Mouse (Mus musculus) liver, embryonic 16.5 days (tissue): ENCODE results near the gene Fyn. TPM values are rescaled to one million over a fixed set of nuclear protein-coding genes. Genes with fewer than 3 reads are reported as not detected.

ENCODE experiments used
- ATAC-seq: fragments of 200-750 bp; cut with Nextera tagmentation; 2 replicates; pipeline ENCODE4 v1.8.0; 2017; ENCODE audit warnings: low read depth, mild to moderate bottlenecking, moderate number of reproducible peaks, moderate library complexity
- H3K27ac ChIP-seq: fragments of 300-500 bp; sonication (generic); 2 replicates; pipeline ENCODE4 v1.5.1; 2014; ENCODE audit warnings: mild to moderate bottlenecking, low read length
- H3K27me3 ChIP-seq: fragments of 300-500 bp; sonication (generic); 2 replicates; pipeline ENCODE4 v1.6.1; 2014; ENCODE audit warnings: low read depth, low read length, mixed read lengths; ENCODE audit not compliant: control insufficient read depth, insufficient read depth
- H3K36me3 ChIP-seq: fragments of 300-500 bp; sonication (generic); 2 replicates; pipeline ENCODE4 v1.6.1; 2014; ENCODE audit warnings: mild to moderate bottlenecking; ENCODE audit not compliant: control insufficient read depth, insufficient read depth
- H3K4me1 ChIP-seq: fragments of 300-500 bp; sonication (generic); 2 replicates; pipeline ENCODE4 v1.6.1; 2014; ENCODE audit warnings: low read depth, low read length, mixed read lengths; ENCODE audit not compliant: control insufficient read depth
- H3K4me2 ChIP-seq: fragments of 300-500 bp; sonication (generic); 2 replicates; pipeline ENCODE4 v1.6.1; 2014; ENCODE audit warnings: low read depth, low read length, mixed read lengths
- H3K4me3 ChIP-seq: fragments of 300-500 bp; sonication (generic); 2 replicates; pipeline ENCODE4 v1.5.1; 2014; ENCODE audit warnings: low read depth, mild to moderate bottlenecking, low read length
- H3K9ac ChIP-seq: fragments of 300-500 bp; sonication (generic); 2 replicates; pipeline ENCODE4 v1.6.1; 2014; ENCODE audit warnings: low read depth, low read length
- H3K9me3 ChIP-seq: fragments of 300-500 bp; sonication (generic); replicated peaks from 2 replicates; pipeline ENCODE4 v1.6.1; 2016; ENCODE audit warnings: low read length; ENCODE audit not compliant: control insufficient read depth
- WGBS: fragments of 180-500 bp; shearing (Covaris S2); extraction: QIAGEN DNeasy Blood & Tissue Kit; methylation state at CpG from one replicate; pipeline ENCODE4 v1.1.7; 2014; ENCODE audit not compliant: insufficient replicate concordance; 5-methylcytosine and 5-hydroxymethylcytosine counted together
- polyA plus RNA-seq: library from polyadenylated mRNA; unstranded; fragments of >200 nt; fragmentation: Nextera tagmentation; extraction: Ambion mirVana; gene quantifications from 2 replicates; pipeline ENCODE4 v1.2.1, GENCODE M21; 2015

Fyn gene
- polyA plus RNA-seq, 1 experiment from 2014 or later, result 5.9 TPM

DNA sequence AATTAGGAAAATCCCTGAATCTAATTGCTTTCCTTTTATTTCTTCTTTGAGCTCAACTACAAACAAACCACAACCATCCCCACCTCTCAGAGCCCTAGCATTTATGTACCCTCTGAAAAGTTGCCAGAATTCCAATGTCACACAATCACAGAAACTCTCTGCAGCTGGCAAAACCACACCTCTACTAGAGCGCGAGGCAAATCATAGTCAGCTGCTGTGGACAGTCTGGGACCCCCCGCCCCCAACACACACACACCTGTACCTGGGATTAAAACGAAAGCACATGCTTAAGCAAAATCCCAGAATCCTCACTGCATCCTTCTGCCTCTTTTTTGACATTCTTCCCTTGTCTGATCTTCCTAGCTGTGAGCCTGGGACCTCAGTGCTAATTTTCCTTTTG, 230.9 kb downstream of the Fyn start:
- H3K4me3 ChIP-seq, result no peak overlapping the region
- 65% methylated on average over 4 of the region's 4 CpGs for WGBS
- no peak for ATAC-seq

DNA sequence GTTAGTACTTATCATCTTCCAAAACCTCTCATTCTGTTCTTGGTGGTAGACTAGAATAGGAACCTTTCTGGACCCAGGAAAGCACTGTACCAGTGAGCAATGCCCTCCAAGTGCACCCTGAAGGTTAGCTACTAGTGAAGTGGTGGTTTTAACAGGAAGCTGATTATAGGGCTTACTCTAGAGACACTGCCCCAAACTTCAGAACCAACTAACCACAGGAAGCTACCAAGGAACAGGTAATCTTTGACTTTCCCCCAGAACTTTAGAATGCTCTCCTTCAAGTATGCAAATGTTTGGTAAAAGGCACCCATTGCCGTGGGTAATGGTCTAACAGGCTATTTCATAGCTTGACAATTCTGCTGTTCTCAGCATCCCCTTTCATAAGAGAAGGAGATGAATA, 231.5 kb downstream of the Fyn start:
- no peaks in the 10 kb centered on the region for H3K36me3 ChIP-seq
- WGBS, result 9% methylated on average over 1 of the region's 1 CpGs
- no peak overlapping the region for H3K9ac ChIP-seq
- H3K4me3 ChIP-seq, result no peak overlapping the region
- no peak overlapping the region for H3K27ac ChIP-seq
- no peak overlapping the region for H3K4me2 ChIP-seq
- no peaks in the 10 kb centered on the region for H3K4me1 ChIP-seq
- H3K9me3 ChIP-seq, result no peaks in the 10 kb centered on the region
- no peaks in the 10 kb centered on the region; the same call in 1 of the 2 replicates for H3K27me3 ChIP-seq
- ATAC-seq, result no peak

More for the DNA sequence above, 230.9 kb downstream of the Fyn start:
- no peak overlapping the region for H3K4me2 ChIP-seq
- no peaks in the 10 kb centered on the region; the same call in 1 of the 2 replicates for H3K27me3 ChIP-seq
- H3K27ac ChIP-seq, result no peak overlapping the region
- H3K9me3 ChIP-seq, result no peaks in the 10 kb centered on the region
- H3K36me3 ChIP-seq, result no peaks in the 10 kb centered on the region
- H3K9ac ChIP-seq, result no peak overlapping the region
- no peaks in the 10 kb centered on the region for H3K4me1 ChIP-seq

DNA sequence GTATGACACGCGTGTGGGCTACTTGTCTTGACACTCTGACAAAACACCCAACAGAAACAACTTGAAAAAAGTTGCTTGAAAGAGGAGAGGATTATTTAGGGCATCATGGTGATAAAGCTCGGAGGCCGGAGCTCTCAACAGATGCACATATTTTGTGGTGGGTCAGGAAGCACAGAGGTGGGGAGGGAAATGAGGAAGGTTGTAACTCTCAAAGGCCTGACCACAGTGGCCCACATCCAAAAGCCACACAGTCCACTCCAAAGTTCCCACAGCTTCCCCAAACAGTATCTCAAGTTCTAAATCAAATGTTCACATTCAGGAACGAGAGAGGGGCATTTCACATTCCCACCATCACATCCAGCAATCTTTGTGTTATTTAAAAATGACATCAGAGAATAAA, 232.4 kb downstream of the Fyn start:
- no peak overlapping the region for H3K4me2 ChIP-seq
- no peaks in the 10 kb centered on the region; the same call in 1 of the 2 replicates for H3K27me3 ChIP-seq
- H3K9me3 ChIP-seq, result no peaks in the 10 kb centered on the region
- H3K4me3 ChIP-seq, result no peak overlapping the region
- no peaks in the 10 kb centered on the region for H3K36me3 ChIP-seq
- 23% methylated on average over 5 of the region's 5 CpGs for WGBS
- no peak overlapping the region for H3K9ac ChIP-seq
- no peak overlapping the region for H3K27ac ChIP-seq
- H3K4me1 ChIP-seq, result no peaks in the 10 kb centered on the region
- ATAC-seq, result no peak

DNA sequence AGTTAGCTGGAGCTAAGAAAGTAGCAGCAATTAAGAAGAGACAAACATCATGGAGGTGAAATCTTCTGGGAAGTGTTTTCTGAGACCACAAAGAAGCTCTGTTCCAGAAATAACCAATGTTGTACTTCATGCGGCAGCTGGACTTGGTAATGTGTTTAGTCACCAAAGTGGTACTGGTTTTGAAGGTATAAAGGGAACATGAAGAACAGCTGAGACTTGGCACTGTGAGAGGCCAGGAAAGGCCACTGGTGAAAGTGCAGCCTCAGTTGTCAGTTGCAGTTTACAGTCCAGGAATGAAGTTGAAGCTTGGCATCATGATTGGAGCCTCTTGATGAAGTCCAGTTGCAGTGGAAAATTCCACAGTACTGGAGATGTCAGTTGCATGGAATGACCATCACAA, 237.8 kb downstream of the Fyn start:
- no peaks in the 10 kb centered on the region for H3K36me3 ChIP-seq
- H3K4me3 ChIP-seq, result no peak overlapping the region
- no peak for ATAC-seq
- no peak overlapping the region for H3K27ac ChIP-seq
- no peaks in the 10 kb centered on the region for H3K27me3 ChIP-seq
- 74% methylated on average over 1 of the region's 1 CpGs for WGBS
- H3K9me3 ChIP-seq, result no peaks in the 10 kb centered on the region
- no peak overlapping the region for H3K4me2 ChIP-seq
- H3K4me1 ChIP-seq, result no peaks in the 10 kb centered on the region; the same call in 1 of the 2 replicates
- H3K9ac ChIP-seq, result no peak overlapping the region

DNA sequence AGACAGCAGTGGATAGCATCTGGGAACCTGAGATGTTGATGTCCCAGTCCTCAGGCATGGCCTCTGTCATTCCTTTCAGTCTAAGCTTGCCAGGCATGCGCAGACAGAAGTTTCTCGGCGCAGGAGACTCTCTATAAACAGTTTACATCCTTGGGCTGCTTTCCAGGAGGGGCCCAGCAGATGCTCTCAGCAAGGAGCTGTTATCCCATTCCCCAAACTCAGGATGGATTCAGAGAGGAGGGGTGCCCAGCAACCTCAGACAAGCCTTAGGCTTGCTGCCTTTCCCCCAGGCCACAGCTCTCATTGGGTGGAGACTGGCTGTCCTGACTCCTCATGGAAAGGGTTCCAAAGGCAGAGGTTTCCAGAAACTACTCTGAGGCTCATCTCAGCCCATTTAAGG, 242.6 kb downstream of the Fyn start:
- Histone ChIP-seq H3K9me3 (no peaks in the 10 kb centered on the region), H3K36me3 (no peaks in the 10 kb centered on the region), H3K4me3 (no peak overlapping the region), H3K4me2 (no peak overlapping the region), H3K27ac (no peak overlapping the region), H3K4me1 (no peaks in the 10 kb centered on the region; the same call in 1 of the 2 replicates), H3K9ac (no peak overlapping the region), H3K27me3 (no peaks in the 10 kb centered on the region)
- no peak for ATAC-seq
- WGBS, result 70% methylated on average over 3 of the region's 3 CpGs

DNA sequence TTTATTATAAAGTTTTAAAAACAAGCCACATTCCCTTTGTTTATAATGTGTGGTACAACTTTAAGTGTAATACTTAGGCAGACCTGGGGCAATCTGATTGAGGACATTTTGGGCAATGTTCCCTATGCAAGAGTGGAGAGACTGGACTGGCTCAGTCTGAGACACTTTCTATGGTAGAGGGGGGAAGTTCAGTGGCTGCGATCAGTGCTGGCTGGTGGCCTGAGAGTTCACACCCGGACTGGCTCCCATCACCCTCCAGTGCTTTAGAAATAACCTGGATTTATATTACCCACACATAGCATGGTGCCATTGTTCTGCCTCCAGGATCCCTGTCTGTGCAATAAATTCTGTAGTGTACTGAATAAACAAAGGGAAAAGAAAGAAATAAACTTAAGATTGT, 243.5 kb downstream of the Fyn start:
- Histone ChIP-seq H3K9me3 (no peaks in the 10 kb centered on the region), H3K27me3 (no peaks in the 10 kb centered on the region), H3K4me2 (no peak overlapping the region), H3K36me3 (no peaks in the 10 kb centered on the region), H3K9ac (no peak overlapping the region), H3K27ac (no peak overlapping the region), H3K4me3 (no peak overlapping the region), H3K4me1 (no peaks in the 10 kb centered on the region; the same call in 1 of the 2 replicates)
- 53% methylated on average over 2 of the region's 2 CpGs for WGBS
- ATAC-seq, result no peak

DNA sequence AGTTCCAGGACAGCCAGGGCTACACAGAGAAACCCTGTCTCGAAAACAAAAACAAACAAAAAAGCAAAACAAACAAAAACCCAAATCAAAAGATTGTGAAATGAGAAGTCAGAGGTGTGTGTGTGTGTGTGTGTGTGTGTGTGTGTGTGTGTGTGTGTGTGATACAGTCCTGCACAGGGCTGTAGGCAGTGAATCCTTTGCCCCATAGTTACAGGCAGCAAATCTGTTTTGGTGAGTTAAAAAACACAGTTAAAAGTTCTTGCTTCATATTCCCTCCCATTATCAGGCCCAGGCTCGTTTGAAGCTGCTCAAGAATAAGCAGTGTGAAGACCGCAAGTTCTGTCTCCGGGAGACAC, 244.0 kb downstream of the Fyn start, which contains the start of gene Traf3ip2:
Gene Traf3ip2 (plus strand): TSS at position 302 of the 356 bp plus-strand sequence.
- Histone ChIP-seq H3K9me3 (no peaks in the 10 kb centered on the region), H3K4me1 (no peaks in the 10 kb centered on the region; the same call in 1 of the 2 replicates), H3K9ac (peak within 1 kb of the TSS; percentile 48), H3K27ac (peak within 1 kb of the TSS; percentile 66), H3K4me2 (peak within 1 kb of the TSS; percentile 61), H3K36me3 (no peaks in the 10 kb centered on the region), H3K27me3 (no peaks in the 10 kb centered on the region), H3K4me3 (peak within 1 kb of the TSS; percentile 53)
- peak; percentile 40; the same call in 1 of the 2 replicates for ATAC-seq
- 17% methylated on average over 4 of the region's 4 CpGs for WGBS

DNA sequence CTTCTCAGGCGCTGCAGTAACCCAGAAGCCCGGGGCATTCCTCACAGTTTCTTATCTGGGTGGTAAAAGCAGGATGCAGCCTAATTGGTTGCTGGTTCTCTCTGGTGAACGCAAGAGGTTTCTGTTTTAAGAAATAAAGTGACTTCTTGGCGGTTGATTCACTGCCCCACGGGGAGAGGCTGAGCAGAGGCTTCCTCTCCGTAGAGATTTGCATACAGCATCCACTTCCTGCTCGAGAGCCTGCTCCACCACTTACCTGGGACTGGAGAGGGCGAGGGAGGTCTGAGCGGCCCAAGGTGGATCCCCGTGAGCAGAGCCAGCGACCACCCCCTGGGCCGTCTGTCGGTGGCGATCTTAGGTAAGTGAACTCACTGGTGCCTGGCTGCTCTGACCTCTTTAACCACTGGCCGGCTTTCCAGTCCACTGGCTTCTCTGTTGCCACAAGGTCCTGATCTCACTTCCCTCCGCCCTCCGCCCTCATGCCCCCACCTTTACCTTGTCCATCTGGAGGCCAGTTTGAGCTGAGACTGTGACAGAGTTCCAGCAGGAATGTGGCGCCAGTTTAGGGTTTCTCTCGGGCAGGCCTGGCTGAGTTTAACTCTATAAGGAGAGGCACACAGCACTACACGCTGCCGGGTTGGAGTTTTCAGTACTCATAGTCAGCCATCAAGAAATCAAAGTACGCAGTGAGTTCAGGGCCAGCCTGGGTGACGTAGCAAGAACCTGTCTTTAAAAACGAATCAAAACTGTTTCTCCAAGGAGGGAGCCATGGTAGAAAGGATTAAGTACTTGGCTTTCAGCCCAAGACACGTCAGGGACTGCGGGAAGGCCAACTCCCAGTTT, 244.6 kb downstream of the Fyn start:
- no peaks in the 10 kb centered on the region; the same call in 1 of the 2 replicates for H3K4me1 ChIP-seq
- peak overlapping the region; percentile 48 for H3K9ac ChIP-seq
- no peaks in the 10 kb centered on the region for H3K36me3 ChIP-seq
- H3K4me2 ChIP-seq, result peak overlapping the region; percentile 61
- ATAC-seq, result peak; percentile 77
- no peaks in the 10 kb centered on the region for H3K27me3 ChIP-seq
- 14% methylated on average over 26 of the region's 26 CpGs for WGBS
- peak overlapping the region; percentile 66 for H3K27ac ChIP-seq
- peak overlapping the region; percentile 53 for H3K4me3 ChIP-seq
- H3K9me3 ChIP-seq, result no peaks in the 10 kb centered on the region

DNA sequence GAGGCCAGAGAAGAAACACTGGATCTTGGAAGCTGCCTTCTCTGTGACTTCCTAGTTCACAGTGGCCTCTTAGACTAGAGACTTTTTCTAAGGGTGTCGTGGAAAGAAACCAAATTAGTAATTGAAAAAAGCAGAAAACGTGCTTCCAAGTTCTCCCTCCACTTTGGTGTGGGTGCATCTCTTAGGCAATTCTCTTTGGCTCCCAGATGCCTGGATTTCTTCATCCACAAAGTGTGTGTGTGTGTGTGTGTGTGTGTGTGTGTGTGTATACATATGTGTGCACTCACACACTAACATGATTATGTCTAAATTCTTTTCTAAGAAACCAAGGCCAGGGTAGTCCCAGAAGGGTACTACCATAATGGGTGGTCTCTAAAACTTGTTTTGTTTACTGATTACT, 245.3 kb downstream of the Fyn start:
- no peaks in the 10 kb centered on the region for H3K27me3 ChIP-seq

More for the DNA sequence above, 245.3 kb downstream of the Fyn start:
- Histone ChIP-seq H3K36me3 (no peaks in the 10 kb centered on the region), H3K4me2 (no peak overlapping the region; the same call in 1 of the 2 replicates), H3K4me1 (no peaks in the 10 kb centered on the region; the same call in 1 of the 2 replicates), H3K9ac (no peak overlapping the region), H3K27ac (no peak overlapping the region), H3K4me3 (no peak overlapping the region), H3K9me3 (no peaks in the 10 kb centered on the region)
- WGBS, result 36% methylated on average over 2 of the region's 2 CpGs
- no peak for ATAC-seq
